Mouse (Mus musculus): ENCODE data around the gene Eno2. TPM values are rescaled to one million over a fixed set of nuclear protein-coding genes. Genes with fewer than 3 reads are reported as not detected.

The Eno2 gene
- polyA plus RNA-seq, 1 experiment from 2014 or later = 89.2 TPM

GRCm38 (mm10) chr6:124756652-124757350 is 12.7 kb downstream of the Eno2 start:
- peaks cover 45% of the 10 kb centered on the region for H3K4me1 ChIP-seq
- no peaks in the 10 kb centered on the region for H3K9me3 ChIP-seq
- ATAC-seq (replicated peaks) = peak; percentile 79
- under 1% methylated on average over 53 of the region's 54 CpGs for WGBS
- H3K9ac ChIP-seq = peak overlapping the region; percentile 81
- peak overlapping the region; percentile 72 for H3K4me2 ChIP-seq
- H3K27ac ChIP-seq = peak overlapping the region; percentile 96
- no peaks in the 10 kb centered on the region for H3K36me3 ChIP-seq (replicated peaks)
- peak overlapping the region; percentile 58 for H3K4me3 ChIP-seq
- no peaks in the 10 kb centered on the region for H3K27me3 ChIP-seq (replicated peaks)

GRCm38 (mm10) chr6:124755831-124756595 is 13.5 kb downstream of the Eno2 start, which contains the start of the genes Gm45234 and Atn1:
TSS of gene Gm45234 (minus strand) at chr6:124756021.
TSS of gene Atn1 (minus strand) at chr6:124756524.
- Histone ChIP-seq H3K9me3 (no peaks in the 10 kb centered on the region), H3K27ac (peak within 1 kb of the TSS; percentile 96), H3K4me2 (peak within 1 kb of the TSS; percentile 72), H3K4me1 (peaks cover 45% of the 10 kb centered on the region), H3K9ac (peak within 1 kb of the TSS; percentile 81), H3K36me3 (replicated peaks) (no peaks in the 10 kb centered on the region), H3K4me3 (peak within 1 kb of the TSS; percentile 58), H3K27me3 (replicated peaks) (no peaks in the 10 kb centered on the region)
- under 1% methylated on average over 33 of the region's 100 CpGs for WGBS
- ATAC-seq (replicated peaks) = peak; percentile 61

- Histone ChIP-seq H3K27me3 (replicated peaks) (no peaks in the 10 kb centered on the region), H3K9me3 (no peaks in the 10 kb centered on the region), H3K36me3 (replicated peaks) (no peaks in the 10 kb centered on the region), H3K4me1 (peaks cover 50% of the 10 kb centered on the region), H3K27ac (peak overlapping the region; percentile 96), H3K9ac (peak overlapping the region; percentile 81), H3K4me2 (peak overlapping the region; percentile 72), H3K4me3 (peak overlapping the region; percentile 58)
- ATAC-seq (replicated peaks) = no peak
- 0% methylated on average over 3 of the region's 3 CpGs for WGBS
Measured at GRCm38 (mm10) chr6:124755306-124755705, 14.2 kb downstream of the Eno2 start.

- Histone ChIP-seq H3K4me1 (peaks cover 51% of the 10 kb centered on the region), H3K36me3 (replicated peaks) (peaks cover 8% of the 10 kb centered on the region; the same call in 1 of the 2 replicates), H3K9ac (no peak overlapping the region), H3K9me3 (no peaks in the 10 kb centered on the region), H3K4me2 (0 out of 2 replicates have a peak overlapping the region, but pooled peaks have one; percentile 4), H3K27ac (no peak overlapping the region), H3K4me3 (no peak overlapping the region), H3K27me3 (replicated peaks) (no peaks in the 10 kb centered on the region)
- 94% methylated on average over 2 of the region's 2 CpGs for WGBS
- no peak for ATAC-seq (replicated peaks)
Measured at GRCm38 (mm10) chr6:124753861-124754260, 15.6 kb downstream of the Eno2 start.

- H3K4me3 ChIP-seq = no peak overlapping the region
- H3K36me3 ChIP-seq (replicated peaks) = peaks cover 18% of the 10 kb centered on the region; the same call in 1 of the 2 replicates
- no peaks in the 10 kb centered on the region for H3K9me3 ChIP-seq
- no peak for ATAC-seq (replicated peaks)
- 86% methylated on average over 8 of the region's 8 CpGs for WGBS
- no peaks in the 10 kb centered on the region for H3K27me3 ChIP-seq (replicated peaks)
- H3K4me1 ChIP-seq = peaks cover 43% of the 10 kb centered on the region
- H3K27ac ChIP-seq = no peak overlapping the region
- H3K4me2 ChIP-seq = no peak overlapping the region
- H3K9ac ChIP-seq = no peak overlapping the region
Measured at GRCm38 (mm10) chr6:124750405-124750804, 19.1 kb downstream of the Eno2 start.

GRCm38 (mm10) chr6:124746654-124747632 is 22.5 kb downstream of the Eno2 start:
- Histone ChIP-seq H3K36me3 (replicated peaks) (peaks cover 41% of the 10 kb centered on the region), H3K4me2 (peak overlapping the region; percentile 70), H3K27me3 (replicated peaks) (no peaks in the 10 kb centered on the region), H3K4me3 (peak overlapping the region; percentile 42; the same call in 1 of the 2 replicates), H3K9ac (peak overlapping the region; percentile 48; the same call in 1 of the 2 replicates), H3K9me3 (no peaks in the 10 kb centered on the region), H3K4me1 (peaks cover 36% of the 10 kb centered on the region), H3K27ac (peak overlapping the region; percentile 89)
- ATAC-seq (replicated peaks) = peak; percentile 1; the same call in 1 of the 2 replicates
- 86% methylated on average over 7 of the region's 7 CpGs for whole genome bisulfite sequencing

GRCm38 (mm10) chr6:124746296-124746605 is 23.2 kb downstream of the Eno2 start:
- no peaks in the 10 kb centered on the region for H3K9me3 ChIP-seq
- H3K36me3 ChIP-seq (replicated peaks) = peaks cover 41% of the 10 kb centered on the region
- no peaks in the 10 kb centered on the region for H3K27me3 ChIP-seq (replicated peaks)
- H3K4me1 ChIP-seq = peaks cover 42% of the 10 kb centered on the region
- H3K4me3 ChIP-seq = peak overlapping the region; percentile 42
- WGBS = 18% methylated on average over 8 of the region's 8 CpGs
- H3K9ac ChIP-seq = peak overlapping the region; percentile 48
- H3K4me2 ChIP-seq = peak overlapping the region; percentile 70
- peak overlapping the region; percentile 89 for H3K27ac ChIP-seq
- peak; percentile 16 for ATAC-seq (replicated peaks)

GRCm38 (mm10) chr6:124745490-124746295 is 23.8 kb downstream of the Eno2 start:
- ATAC-seq (replicated peaks) = peak; percentile 83
- WGBS = under 1% methylated on average over 85 of the region's 85 CpGs
- Histone ChIP-seq H3K9me3 (no peaks in the 10 kb centered on the region), H3K4me2 (peak overlapping the region; percentile 70), H3K9ac (peak overlapping the region; percentile 48), H3K27me3 (replicated peaks) (no peaks in the 10 kb centered on the region), H3K4me1 (peaks cover 41% of the 10 kb centered on the region), H3K4me3 (peak overlapping the region; percentile 42), H3K36me3 (replicated peaks) (peaks cover 41% of the 10 kb centered on the region), H3K27ac (peak overlapping the region; percentile 89)

- ATAC-seq (replicated peaks) = no peak
- no peaks in the 10 kb centered on the region for H3K9me3 ChIP-seq
- peak overlapping the region; percentile 70 for H3K4me2 ChIP-seq
- H3K9ac ChIP-seq = peak overlapping the region; percentile 41
- 67% methylated on average over 26 of the region's 26 CpGs for WGBS
- peaks cover 36% of the 10 kb centered on the region for H3K4me1 ChIP-seq
- H3K27ac ChIP-seq = peak overlapping the region; percentile 89
- peaks cover 41% of the 10 kb centered on the region for H3K36me3 ChIP-seq (replicated peaks)
- no peaks in the 10 kb centered on the region for H3K27me3 ChIP-seq (replicated peaks)
- H3K4me3 ChIP-seq = peak overlapping the region; percentile 42
Measured at GRCm38 (mm10) chr6:124744755-124745321, 24.6 kb downstream of the Eno2 start.

- H3K27me3 ChIP-seq (replicated peaks) = no peaks in the 10 kb centered on the region
- no peak overlapping the region for H3K9ac ChIP-seq
- WGBS = 87% methylated on average over 8 of the region's 8 CpGs
- no peak for ATAC-seq (replicated peaks)
- H3K4me2 ChIP-seq = no peak overlapping the region
- H3K4me3 ChIP-seq = no peak overlapping the region
- H3K4me1 ChIP-seq = peaks cover 48% of the 10 kb centered on the region
- H3K27ac ChIP-seq = no peak overlapping the region
- peaks cover 34% of the 10 kb centered on the region for H3K36me3 ChIP-seq (replicated peaks)
- H3K9me3 ChIP-seq = no peaks in the 10 kb centered on the region
Measured at GRCm38 (mm10) chr6:124743647-124744046, 25.8 kb downstream of the Eno2 start.

All from midbrain, embryonic 15.5 days (tissue).